20 mouse cellular contexts compared by ENCODE assay signal in genomic region chr12:3776015-3776414, GRCm38 (mm10). TPM values are rescaled to one million over a fixed set of nuclear protein-coding genes. Genes with fewer than 3 reads are reported as not detected.
DNase-seq lines count a peak whose midpoint lies in the region; ATAC-seq and TF ChIP-seq lines count a peak whose summit lies in the region.
"Had no signal": no experiment of that assay in that cellular context is flagged by ENCODE, and none has a peak within 500 bp of the region (broad histone marks: within the 10 kb centered on the region; RNA-seq: fewer than 3 reads in every experiment).

No protein-coding gene starts in this region.

- TF ChIP-seq POLR2A in MEL (IDR thresholded peaks at IDR 0.05; ENCODE audit: control insufficient read depth in 1 of 2, insufficient read depth in 1 of 2, low read depth in 1 of 2, low read length in 2 of 2, poor library complexity in 1 of 2), result no peak

- TF ChIP-seq CTCF in MEL (IDR thresholded peaks at IDR 0.05 in 2 of 3, conservative IDR thresholded peaks at IDR 0.05 in 1 of 3; ENCODE audit: control insufficient read depth in 1 of 3, insufficient read depth in 1 of 3, low read depth in 2 of 3, low read length in 3 of 3, poor library complexity in 1 of 3, severe bottlenecking in 1 of 3), result no peak

- H3K4me3 ChIP-seq in MEL (ENCODE audit: control insufficient read depth in 1 of 2, insufficient read depth in 1 of 2, low read depth in 2 of 2, low read length in 2 of 2) (no peak overlapping the region), macrophage (ENCODE audit: inconsistent target) (no peak overlapping the region)
- no peak overlapping the region for H3K4me3 ChIP-seq in hindbrain, embryonic 11.5 days (ENCODE audit: low read depth, low read length)
- H3K4me3 ChIP-seq: embryonic facial prominence, embryonic 10.5 days; heart, adult 2 months; heart, embryonic 15.5 days; hindbrain, embryonic 15.5 days had no signal

- TF ChIP-seq EP300 in MEL (IDR thresholded peaks at IDR 0.05; ENCODE audit: low read depth in 1 of 2, low read length in 2 of 2), result no peak

- H3K79me2 ChIP-seq in MEL (ENCODE audit: control insufficient read depth, insufficient read depth, low read length, poor library complexity) (no peaks in the 10 kb centered on the region), macrophage (ENCODE audit: inconsistent target) (no peaks in the 10 kb centered on the region)

- no peak overlapping the region for H3K4me2 ChIP-seq in hindbrain, embryonic 11.5 days (replicated peaks; ENCODE audit: low read depth, low read length)
- H3K4me2 ChIP-seq: heart, embryonic 11.5 days; heart, embryonic 15.5 days; hindbrain, embryonic 15.5 days had no signal

- ATAC-seq in granulocyte monocyte progenitor cell, adult 5-6 weeks (replicated peaks; ENCODE audit: poor library complexity, severe bottlenecking), result peak; percentile 35; the same call in 1 of the 2 replicates
- ATAC-seq in monocyte, adult 5-6 weeks (replicated peaks; ENCODE audit: insufficient number of reproducible peaks, low FRiP score, low TSS enrichment, poor library complexity, severe bottlenecking), result peak; percentile 78
- no peak for ATAC-seq in hindbrain, embryonic 11.5 days (ENCODE audit: low FRiP score)
- ATAC-seq: forebrain, embryonic 14.5 days; Patski had no signal

- no peak overlapping the region for H3K9ac ChIP-seq in MEL (ENCODE audit: control insufficient read depth, low read depth, low read length, poor library complexity, severe bottlenecking)
- no peak overlapping the region for H3K9ac ChIP-seq in hindbrain, embryonic 11.5 days (ENCODE audit: low read depth, low read length)
- H3K9ac ChIP-seq: heart, embryonic 15.5 days; hindbrain, embryonic 15.5 days had no signal

- 68% methylated on average over 2 of the region's 2 CpGs for WGBS in macrophage (ENCODE audit: missing documents)
- 89% methylated on average over 2 of the region's 2 CpGs for WGBS in hindbrain, embryonic 11.5 days

- DNase-seq in MEL (ENCODE audit: low read depth, low spot score), result peak; percentile 35
- no peak for DNase-seq in cerebellum, adult 11-12 months
- no peak for DNase-seq in hindbrain, embryonic 11.5 days (ENCODE audit: low spot score)
- no peak for DNase-seq in adrenal gland, adult (ENCODE audit: inconsistent age in 2 of 2, low spot score in 1 of 2)
- DNase-seq: adrenal gland, adult 8-10 months; adrenal gland, postnatal 36 days; cerebellum, adult 11 months; cerebellum, adult 9-10 months; cerebellum, postnatal 36 days; heart, adult 2 months; heart, postnatal 14 days had no signal

- no peak overlapping the region for H3K27ac ChIP-seq in MEL (ENCODE audit: control insufficient read depth, low read depth, low read length)
- peak overlapping the region; percentile 25 for H3K27ac ChIP-seq in macrophage
- H3K27ac ChIP-seq in hindbrain, embryonic 11.5 days (ENCODE audit: low read depth, low read length), result no peak overlapping the region
- H3K27ac ChIP-seq: embryonic facial prominence, embryonic 10.5 days; heart, adult 2 months; heart, embryonic 15.5 days; hindbrain, embryonic 15.5 days had no signal

- TF ChIP-seq RAD21 in MEL (IDR thresholded peaks at IDR 0.05; ENCODE audit: low read depth, low read length), result no peak

- peaks cover 0 to 7% of the 10 kb centered on the region in 2 experiments; a peak in 2 of 4 replicates for H3K36me3 ChIP-seq in MEL (ENCODE audit: control insufficient read depth in 1 of 2, insufficient read depth in 2 of 2, low read length in 2 of 2)
- H3K36me3 ChIP-seq in macrophage (ENCODE audit: inconsistent target), result no peaks in the 10 kb centered on the region
- no peaks in the 10 kb centered on the region for H3K36me3 ChIP-seq in hindbrain, embryonic 11.5 days (ENCODE audit: control insufficient read depth, insufficient read depth, low read length)
- H3K36me3 ChIP-seq: heart, embryonic 15.5 days had no signal

- H3K4me1 ChIP-seq in MEL (ENCODE audit: control insufficient read depth in 1 of 2, insufficient read depth in 2 of 2, low read length in 2 of 2), result peaks cover 5 to 14% of the 10 kb centered on the region in 2 experiments; a peak in 3 of 4 replicates
- peaks cover 5% of the 10 kb centered on the region for H3K4me1 ChIP-seq in hindbrain, embryonic 11.5 days (replicated peaks; ENCODE audit: control insufficient read depth, insufficient read depth, low read length)

- no peaks in the 10 kb centered on the region for H3K27me3 ChIP-seq in MEL (ENCODE audit: control insufficient read depth in 1 of 2, insufficient read depth in 2 of 2, low read length in 2 of 2)
- H3K27me3 ChIP-seq in hindbrain, embryonic 11.5 days (ENCODE audit: control insufficient read depth, insufficient read depth, low read length), result no peaks in the 10 kb centered on the region
- H3K27me3 ChIP-seq: heart, embryonic 15.5 days; hindbrain, embryonic 15.5 days; Patski had no signal

- H3K9me3 ChIP-seq in MEL (replicated peaks; ENCODE audit: insufficient read depth, low read length), result no peaks in the 10 kb centered on the region
- H3K9me3 ChIP-seq in hindbrain, embryonic 11.5 days (ENCODE audit: control insufficient read depth, low read length), result no peaks in the 10 kb centered on the region
- H3K9me3 ChIP-seq: embryonic facial prominence, embryonic 10.5 days; heart, embryonic 15.5 days; hindbrain, embryonic 15.5 days had no signal

TF ChIP-seq in MEL, 35 proteins besides CTCF, POLR2A, EP300 and RAD21:
- no peak for TF ChIP-seq SIN3A (IDR thresholded peaks at IDR 0.05; ENCODE audit: low read length)
- TF ChIP-seq GATA1 (IDR thresholded peaks at IDR 0.05; ENCODE audit: low read depth, low read length), result no peak
- no peak for TF ChIP-seq E2F4 (IDR thresholded peaks at IDR 0.05; ENCODE audit: borderline replicate concordance, low read depth, low read length)
- TF ChIP-seq MXI1 (IDR thresholded peaks at IDR 0.05; ENCODE audit: low read depth, low read length), result no peak
- TF ChIP-seq ETS1 (IDR thresholded peaks at IDR 0.05; ENCODE audit: low read depth, low read length), result no peak
- TF ChIP-seq USF2 (IDR thresholded peaks at IDR 0.05; ENCODE audit: borderline replicate concordance in 1 of 2, insufficient read depth in 1 of 2, low read depth in 1 of 2, low read length in 2 of 2), result no peak

RNA-seq across cellular contexts. Expression of gene Dnmt3a, which starts 29.8 kb away (rescaled TPM):
- 15.4 and 15.9 TPM in 2 replicates for total RNA-seq in MEL (2012; rRNA removed)
- polyA plus RNA-seq in MEL (2012; ENCODE audit: insufficient read depth in 1 of 2, insufficient read length in 2 of 2, low read depth in 1 of 2, low replicate concordance in 2 of 2, missing spikeins in 1 of 2), result 10 to 100 TPM in 1 of 2 experiments, not detected in 1; 34.4 TPM
- total RNA-seq in granulocyte monocyte progenitor cell, adult 5-6 weeks (2014; fragmentation: Nextera tagmentation), result 20.2 and 33.6 TPM in 2 replicates
- total RNA-seq in granulocyte monocyte progenitor cell, adult 5-6 weeks (2017), result 21.7 and 22.9 TPM in 2 replicates
- total RNA-seq in macrophage (2018; cell fraction: chromatin; rRNA removed), result 1,000 to 10,000 TPM in 3 of 26 experiments, 100 to 1,000 TPM in 23; 182 to 1,452 (median 590) TPM
- 100 to 1,000 TPM in 25 of 26 experiments, 10 to 100 TPM in 1; 83.9 to 342 (median 173) TPM for total RNA-seq in macrophage (2018; cell fraction: cytosol; rRNA removed)
- total RNA-seq in macrophage (2018; cell fraction: nucleus; rRNA removed), result 100 to 1,000 TPM; 125 to 674 (median 269) TPM
- polyA plus RNA-seq in macrophage (2018), result 76.3 to 253 TPM (median 241 TPM) in 3 replicates
- 13.2 to 31.5 TPM (median 18.2 TPM) in 3 replicates for total RNA-seq in monocyte, adult 5-6 weeks (2017)
- 68.6 and 75.5 TPM in 2 replicates for polyA plus RNA-seq in hindbrain, embryonic 11.5 days (2014; fragmentation: Nextera tagmentation; extraction: Ambion mirVana)
